Mouse (Mus musculus): ENCODE data around the gene Vmn2r78. TPM values are rescaled to one million over a fixed set of nuclear protein-coding genes. Genes with fewer than 3 reads are reported as not detected.
"Not testable (repeated sequence)": the region's sequence is repeated elsewhere in the genome, so short reads cannot be mapped to it uniquely, and the experiment has no call there.

Gene Vmn2r78
- not detected in 2 replicates for total RNA-seq (2014; rRNA removed)
- polyA plus RNA-seq (2012; rRNA removed), result not detected in 2 replicates

GRCm38 (mm10) chr7:86914794-86915193 is at the start of gene Vmn2r78:
Gene Vmn2r78 (plus strand): TSS chr7:86915094.
- not testable (repeated sequence) for H3K27me3 ChIP-seq (ENCODE audit: control insufficient read depth, insufficient read depth, low read length); H3K36me3 ChIP-seq (ENCODE audit: control insufficient read depth, insufficient read depth, low read length); DNase-seq (ENCODE audit: extremely low read depth, low read depth, low spot score); H3K79me2 ChIP-seq (ENCODE audit: control insufficient read depth, insufficient read depth, low read length); H3K4me1 ChIP-seq (ENCODE audit: control insufficient read depth, insufficient read depth, low read length); H3K4me3 ChIP-seq (ENCODE audit: insufficient read depth, low read depth, low read length); H3K27ac ChIP-seq (replicated peaks; ENCODE audit: insufficient read depth, low read depth, low read length); H3K9ac ChIP-seq (ENCODE audit: low read depth, low read length)
- WGBS, result 79% methylated on average over 2 of the region's 2 CpGs

- H3K27me3 ChIP-seq (ENCODE audit: control insufficient read depth, insufficient read depth, low read length), result no peaks in the 10 kb centered on the region
- H3K27ac ChIP-seq (replicated peaks; ENCODE audit: insufficient read depth, low read depth, low read length), result no peak overlapping the region
- no peak overlapping the region for H3K9ac ChIP-seq (ENCODE audit: low read depth, low read length)
- 79% methylated on average over 4 of the region's 4 CpGs for WGBS
- no peaks in the 10 kb centered on the region for H3K36me3 ChIP-seq (ENCODE audit: control insufficient read depth, insufficient read depth, low read length)
- no peaks in the 10 kb centered on the region for H3K4me1 ChIP-seq (ENCODE audit: control insufficient read depth, insufficient read depth, low read length)
- TF ChIP-seq POLR2A (IDR thresholded peaks at IDR 0.05; ENCODE audit: extremely low read depth, insufficient read depth, low read length), result no peak
- no peak for TF ChIP-seq CTCF (IDR thresholded peaks at IDR 0.05; ENCODE audit: low read depth, low read length)
- no peak overlapping the region for H3K4me3 ChIP-seq (ENCODE audit: insufficient read depth, low read depth, low read length)
- H3K79me2 ChIP-seq (ENCODE audit: control insufficient read depth, insufficient read depth, low read length), result no peaks in the 10 kb centered on the region
- no peak for DNase-seq (ENCODE audit: extremely low read depth, low read depth, low spot score)
Measured at GRCm38 (mm10) chr7:86889470-86890469, 25.1 kb upstream of the Vmn2r78 start.

- H3K9ac ChIP-seq (ENCODE audit: low read depth, low read length), result no peak overlapping the region
- no peaks in the 10 kb centered on the region for H3K4me1 ChIP-seq (ENCODE audit: control insufficient read depth, insufficient read depth, low read length)
- no peak overlapping the region for H3K4me3 ChIP-seq (ENCODE audit: insufficient read depth, low read depth, low read length)
- H3K36me3 ChIP-seq (ENCODE audit: control insufficient read depth, insufficient read depth, low read length), result no peaks in the 10 kb centered on the region
- H3K79me2 ChIP-seq (ENCODE audit: control insufficient read depth, insufficient read depth, low read length), result no peaks in the 10 kb centered on the region
- H3K27ac ChIP-seq (replicated peaks; ENCODE audit: insufficient read depth, low read depth, low read length), result no peak overlapping the region
- 65% methylated on average over 5 of the region's 5 CpGs for whole genome bisulfite sequencing
- TF ChIP-seq POLR2A (IDR thresholded peaks at IDR 0.05; ENCODE audit: extremely low read depth, insufficient read depth, low read length) (no peak), CTCF (IDR thresholded peaks at IDR 0.05; ENCODE audit: low read depth, low read length) (no peak)
- H3K27me3 ChIP-seq (ENCODE audit: control insufficient read depth, insufficient read depth, low read length), result no peaks in the 10 kb centered on the region
- no peak for DNase-seq (ENCODE audit: extremely low read depth, low read depth, low spot score)
Measured at GRCm38 (mm10) chr7:86937288-86937687, 22.4 kb downstream of the Vmn2r78 start.

- Histone ChIP-seq H3K36me3 (ENCODE audit: control insufficient read depth, insufficient read depth, low read length) (no peaks in the 10 kb centered on the region), H3K79me2 (ENCODE audit: control insufficient read depth, insufficient read depth, low read length) (no peaks in the 10 kb centered on the region), H3K9ac (ENCODE audit: low read depth, low read length) (no peak overlapping the region), H3K27ac (replicated peaks; ENCODE audit: insufficient read depth, low read depth, low read length) (no peak overlapping the region), H3K4me1 (ENCODE audit: control insufficient read depth, insufficient read depth, low read length) (no peaks in the 10 kb centered on the region), H3K4me3 (ENCODE audit: insufficient read depth, low read depth, low read length) (no peak overlapping the region), H3K27me3 (ENCODE audit: control insufficient read depth, insufficient read depth, low read length) (no peaks in the 10 kb centered on the region)
- TF ChIP-seq POLR2A (IDR thresholded peaks at IDR 0.05; ENCODE audit: extremely low read depth, insufficient read depth, low read length) (no peak), CTCF (IDR thresholded peaks at IDR 0.05; ENCODE audit: low read depth, low read length) (no peak)
- 46% methylated on average over 1 of the region's 1 CpGs for WGBS
- DNase-seq (ENCODE audit: extremely low read depth, low read depth, low spot score), result no peak
Measured at GRCm38 (mm10) chr7:86994700-86995099, 79.8 kb downstream of the Vmn2r78 start.

- not testable (repeated sequence) for H3K36me3 ChIP-seq (ENCODE audit: control insufficient read depth, insufficient read depth, low read length); H3K4me3 ChIP-seq (ENCODE audit: insufficient read depth, low read depth, low read length); H3K27me3 ChIP-seq (ENCODE audit: control insufficient read depth, insufficient read depth, low read length); H3K79me2 ChIP-seq (ENCODE audit: control insufficient read depth, insufficient read depth, low read length); H3K4me1 ChIP-seq (ENCODE audit: control insufficient read depth, insufficient read depth, low read length); H3K9ac ChIP-seq (ENCODE audit: low read depth, low read length); H3K27ac ChIP-seq (replicated peaks; ENCODE audit: insufficient read depth, low read depth, low read length); DNase-seq (ENCODE audit: extremely low read depth, low read depth, low spot score)
- 76% methylated on average over 1 of the region's 1 CpGs for WGBS
Measured at GRCm38 (mm10) chr7:86995815-86996214, 80.9 kb downstream of the Vmn2r78 start, which contains the start of gene Vmn2r79. Gene Vmn2r79 (plus strand): TSS chr7:86996115.

Other genes starting within 250 kb of the Vmn2r78 start
- not detected in 2 replicates for gene Olfr292, start 226.8 kb upstream of the Vmn2r78 start, total RNA-seq (2014; rRNA removed)
- gene Olfr292, start 226.8 kb upstream of the Vmn2r78 start, polyA plus RNA-seq (2012; rRNA removed), result not detected in 2 replicates
- 0.07 TPM in 1 of 2 replicates, not detected in the other for gene Folh1, start 139.2 kb upstream of the Vmn2r78 start, total RNA-seq (2014; rRNA removed)
- gene Folh1, start 139.2 kb upstream of the Vmn2r78 start, polyA plus RNA-seq (2012; rRNA removed), result not detected in 2 replicates
- not detected in 2 replicates for gene Vmn2r77, start 120.1 kb upstream of the Vmn2r78 start, total RNA-seq (2014; rRNA removed)
- not detected in 2 replicates for gene Vmn2r77, start 120.1 kb upstream of the Vmn2r78 start, polyA plus RNA-seq (2012; rRNA removed)
- not detected in 2 replicates for gene Vmn2r79, start 81.0 kb downstream of the Vmn2r78 start, total RNA-seq (2014; rRNA removed)
- not detected in 2 replicates for gene Vmn2r79, start 81.0 kb downstream of the Vmn2r78 start, polyA plus RNA-seq (2012; rRNA removed)